Mouse (Mus musculus): ENCODE results near the gene Arfrp1.
A peak's percentile ranks its signal among the peaks of the same experiment; 100 is the strongest.

Arfrp1 gene

DNA sequence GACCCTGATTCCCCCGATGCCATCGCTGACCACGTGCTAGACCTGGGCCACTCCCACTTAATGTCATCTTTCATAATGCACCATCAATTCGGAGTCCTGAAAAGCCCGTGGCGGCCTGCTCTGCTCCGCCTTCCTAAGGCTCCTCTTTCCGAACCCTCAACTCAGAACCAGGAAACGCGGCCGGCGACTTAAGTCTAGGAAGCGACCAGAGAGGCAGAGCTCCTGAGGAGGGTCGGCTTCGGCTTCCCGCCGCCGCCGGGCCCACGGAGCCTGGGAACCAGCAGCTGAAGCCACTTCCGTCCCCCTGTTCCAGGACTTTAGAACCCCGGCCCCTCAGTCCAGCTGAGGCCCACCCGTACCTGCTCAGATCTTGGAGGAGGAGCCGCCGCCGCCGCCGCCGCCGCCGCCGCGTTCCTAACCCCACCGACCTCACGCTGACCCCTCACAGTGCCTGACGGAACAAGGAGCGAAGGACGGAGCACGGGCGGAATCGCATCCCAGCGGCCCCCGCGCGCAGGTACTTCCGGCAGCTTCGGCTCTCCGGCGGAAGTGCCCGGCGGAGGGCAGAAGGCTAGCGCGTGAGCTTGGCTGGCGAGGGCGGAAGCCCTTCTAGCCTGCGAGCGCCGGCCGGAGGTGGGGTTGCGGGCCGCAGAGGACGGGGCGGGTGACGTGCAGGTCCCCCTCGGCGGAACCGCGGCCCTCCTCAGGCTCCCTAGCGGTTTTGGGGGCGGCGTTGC is at the start of gene Arfrp1, which contains the start of gene Zgpat:
Arfrp1 (minus strand) TSS at position 545 of the 737 bp plus-strand sequence.
Zgpat (plus strand) TSS at position 69 of the 737 bp plus-strand sequence.
- peak; percentile 90 for DNase-seq

DNA sequence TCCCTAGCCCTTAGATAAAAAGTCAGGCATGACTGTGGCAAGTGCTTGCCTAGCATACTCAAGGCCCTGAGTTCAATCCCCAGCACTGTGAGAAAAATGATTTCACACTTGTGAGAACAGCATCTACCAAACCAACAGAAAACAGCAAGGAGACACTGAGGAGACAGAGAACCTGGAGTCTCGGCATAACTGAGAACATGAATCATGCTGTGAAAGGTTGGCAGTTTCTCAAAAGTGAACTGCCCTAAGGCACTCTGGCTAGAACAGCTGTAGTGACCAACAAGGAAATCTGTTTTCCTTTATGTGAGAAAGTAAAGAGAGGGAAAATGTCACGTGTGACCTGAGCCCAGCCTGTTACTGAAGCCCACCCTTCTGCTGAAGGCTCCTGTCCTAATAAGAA is 47.9 kb upstream of the Arfrp1 start:
- no peak for DNase-seq

DNA sequence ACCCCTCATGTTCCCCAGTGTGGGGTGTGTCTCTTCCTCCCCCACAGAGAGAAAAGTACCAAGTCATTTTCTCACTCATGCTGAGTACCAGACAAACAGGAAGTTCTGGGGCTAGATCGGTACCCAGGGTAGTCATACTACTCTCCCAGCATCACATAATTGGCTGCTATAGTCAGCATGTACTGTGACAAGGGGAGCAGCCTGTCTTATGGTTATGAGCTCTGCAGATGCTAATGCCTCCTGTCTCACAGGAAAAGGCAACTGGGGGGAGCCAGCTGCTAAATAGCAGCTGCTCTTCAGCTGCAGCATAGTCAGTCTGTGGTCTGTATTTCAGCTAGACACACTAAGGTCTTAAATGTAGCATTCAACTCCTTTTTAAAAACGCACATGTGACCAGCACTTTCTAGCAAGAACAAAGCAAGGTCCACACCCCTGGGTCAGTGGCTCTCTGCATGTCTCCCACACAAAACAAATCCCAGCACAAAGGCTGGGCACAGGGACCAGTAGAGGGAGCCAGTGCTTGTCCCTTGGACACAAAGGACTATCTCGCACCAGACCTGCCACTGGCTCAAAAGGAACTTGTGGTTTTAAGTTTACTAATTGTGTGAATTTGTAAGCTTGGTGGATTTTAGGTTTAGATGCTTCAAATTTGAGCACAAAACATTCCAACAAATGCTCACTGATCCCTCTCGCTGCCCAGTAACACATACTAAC is 45.7 kb upstream of the Arfrp1 start:
- DNase-seq, result peak; percentile 57

DNA sequence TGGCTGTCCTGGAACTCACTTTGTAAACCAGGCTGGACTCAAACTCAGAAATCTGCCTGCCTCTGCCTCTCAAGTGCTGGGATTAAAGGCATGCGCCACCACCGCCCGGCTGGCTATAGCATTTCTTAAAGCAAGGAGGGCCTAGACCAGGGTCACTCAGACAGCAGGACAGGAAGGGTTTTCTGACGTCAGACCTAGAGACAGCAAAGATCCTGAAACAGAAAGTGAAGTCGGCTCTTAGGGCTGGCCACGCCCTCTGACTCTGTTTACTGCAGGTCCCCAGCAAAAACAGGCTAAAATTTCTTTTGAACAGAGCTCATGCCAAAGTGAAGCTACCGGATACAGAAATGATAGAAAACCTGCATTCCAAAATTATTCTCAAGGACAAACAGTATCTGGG is 44.4 kb upstream of the Arfrp1 start:
- DNase-seq, result no peak

DNA sequence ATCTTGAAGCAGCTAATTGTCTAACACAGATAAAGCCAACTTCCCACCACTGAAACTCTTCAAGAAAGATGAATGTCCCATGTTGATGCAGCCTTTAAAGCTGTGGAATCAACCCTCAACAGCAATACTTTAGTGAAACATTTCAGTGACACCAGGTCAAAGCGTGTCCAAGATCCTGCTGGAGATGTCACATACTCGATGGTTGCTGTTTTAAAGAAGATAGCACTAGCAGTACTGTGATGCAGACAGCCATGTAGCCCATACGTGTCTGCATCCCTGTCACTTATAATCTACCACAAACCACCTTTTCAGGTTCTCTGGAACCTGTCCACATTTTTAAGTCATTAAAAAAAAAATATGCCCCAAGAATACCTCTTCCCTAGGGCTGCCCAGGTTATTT is 38.5 kb upstream of the Arfrp1 start:
- DNase-seq, result no peak

DNA sequence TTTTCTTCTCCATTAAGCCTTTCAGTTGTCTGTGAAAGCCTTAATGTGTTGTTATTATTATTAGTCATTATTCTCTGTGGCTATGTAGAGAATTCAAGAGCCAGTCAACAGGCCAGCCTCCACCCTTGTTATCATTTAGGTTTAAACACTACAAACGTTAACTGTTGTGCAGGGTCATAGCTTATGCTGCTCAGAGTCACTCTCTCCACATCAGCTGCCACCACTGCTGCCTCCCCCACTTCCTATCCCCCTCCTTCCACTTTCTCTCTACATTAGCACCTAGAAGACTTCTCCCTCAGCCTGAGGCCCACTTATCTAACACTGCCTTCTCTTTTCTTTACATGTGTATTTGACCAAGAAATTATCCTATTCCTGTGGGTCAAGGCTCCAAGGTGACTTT is 36.3 kb upstream of the Arfrp1 start:
- DNase-seq, result no peak

DNA sequence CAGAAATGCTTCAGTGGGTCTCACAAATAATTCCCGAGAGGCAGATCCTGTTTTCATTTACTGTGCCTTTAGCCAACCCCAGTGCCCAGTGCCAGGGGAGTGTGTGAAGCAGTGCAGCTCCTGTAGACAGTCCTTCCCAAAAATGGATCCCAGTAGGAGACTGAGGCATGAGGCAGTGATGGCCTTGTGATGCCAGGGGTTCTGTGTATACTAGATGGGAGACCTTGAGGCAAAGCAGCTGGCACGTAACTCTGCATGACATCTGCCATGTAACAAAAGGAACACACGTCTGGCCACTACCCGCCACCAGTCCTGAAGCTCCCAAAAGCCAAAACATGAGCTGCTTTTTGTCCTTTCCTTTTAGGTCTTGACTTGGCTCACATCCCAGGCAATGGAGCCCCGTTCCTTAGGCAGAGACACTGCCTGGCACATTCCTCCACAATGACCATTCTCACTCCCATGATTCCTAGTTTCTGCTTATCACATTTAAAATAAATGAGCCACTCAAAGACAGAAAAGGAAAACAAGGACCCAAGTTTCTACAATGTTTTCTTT is 32.1 kb upstream of the Arfrp1 start:
- no peak for DNase-seq

DNA sequence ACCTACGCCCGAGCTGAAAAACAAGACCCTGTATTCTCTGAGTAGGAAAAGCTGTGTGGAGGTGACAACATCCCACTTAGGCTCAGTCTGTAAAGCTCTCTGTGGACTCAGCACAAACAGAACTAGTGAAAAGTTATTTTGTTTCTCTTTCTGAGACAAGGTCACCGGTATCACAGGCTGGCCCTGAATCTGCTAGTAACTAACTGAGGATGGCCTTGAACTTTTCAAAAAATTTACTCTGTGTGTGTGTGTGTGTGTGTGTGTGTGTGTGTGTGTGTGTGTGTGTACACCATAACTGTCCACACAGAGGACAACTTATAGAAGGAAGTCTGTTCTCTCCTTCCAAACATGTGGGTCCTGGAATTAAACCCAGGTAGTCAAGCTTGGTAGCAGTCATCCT is 28.9 kb upstream of the Arfrp1 start:
- DNase-seq, result no peak

DNA sequence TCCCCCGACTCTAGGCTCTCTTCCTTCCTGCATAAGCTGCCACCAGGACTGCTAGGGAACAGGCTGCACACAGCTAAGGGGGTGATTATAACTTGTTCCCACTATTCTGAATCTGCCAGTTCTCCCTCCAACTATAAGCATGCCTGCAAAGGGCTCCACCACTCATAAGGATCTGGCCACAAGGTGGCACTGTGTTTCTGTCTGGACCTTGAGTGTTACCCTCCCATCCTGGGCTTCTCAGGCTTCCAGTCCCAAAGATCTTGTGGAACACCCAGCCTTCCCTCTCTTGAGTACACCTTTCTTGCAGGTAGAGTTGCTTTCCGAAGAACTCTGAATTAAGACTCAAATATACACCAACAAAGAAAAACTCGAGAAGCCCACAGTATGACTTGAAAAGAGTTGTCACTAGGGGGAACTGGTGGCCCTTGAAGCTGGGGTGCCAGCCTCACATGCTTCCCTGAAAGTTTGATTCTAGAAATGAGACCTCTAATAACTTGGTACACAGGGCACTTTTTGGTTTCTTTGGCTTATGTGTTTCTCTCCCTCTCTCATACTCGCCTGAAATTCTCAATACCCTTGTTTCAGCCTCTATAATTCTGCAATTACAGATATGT is 27.5 kb upstream of the Arfrp1 start:
- DNase-seq, result peak; percentile 85

DNA sequence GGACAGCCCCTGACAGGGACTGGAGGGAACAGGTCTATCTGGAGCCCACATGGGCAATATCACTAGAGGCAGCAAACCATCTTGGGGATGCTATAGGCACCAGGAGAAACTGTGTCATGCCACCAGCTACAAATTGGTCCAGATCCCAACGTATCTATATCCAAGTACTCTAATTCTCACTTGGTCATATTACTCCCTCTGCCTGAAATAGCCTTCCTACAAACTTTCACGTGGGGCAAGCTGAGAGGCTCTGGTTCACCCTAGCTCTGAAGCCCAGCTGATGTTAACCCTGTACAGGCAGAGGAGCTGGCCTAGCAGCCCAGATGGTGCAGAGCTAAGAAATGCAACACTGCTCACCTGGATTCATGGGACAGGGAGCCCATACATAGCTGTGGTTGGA is 26.3 kb upstream of the Arfrp1 start:
- no peak for DNase-seq

DNA sequence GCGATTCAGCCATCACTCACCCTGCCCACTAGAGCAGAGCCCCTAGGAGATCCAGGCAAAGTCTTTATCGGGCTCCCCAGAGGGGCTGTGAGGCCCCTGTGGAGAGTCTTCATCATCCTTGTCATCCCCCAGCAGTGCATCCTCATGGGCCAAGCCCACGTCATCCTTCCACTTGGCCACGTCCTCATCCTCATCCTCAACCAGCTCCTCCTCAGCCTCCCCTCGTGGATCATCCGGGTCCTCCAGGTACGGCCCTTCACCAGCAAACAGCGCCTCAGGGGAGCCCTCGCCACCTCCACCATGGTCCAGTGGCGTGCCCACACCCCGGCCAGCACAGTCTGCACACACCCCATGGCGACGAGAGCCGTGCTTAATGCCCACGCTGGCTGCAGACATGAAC is 25.8 kb upstream of the Arfrp1 start:
- DNase-seq, result peak; percentile 50

DNA sequence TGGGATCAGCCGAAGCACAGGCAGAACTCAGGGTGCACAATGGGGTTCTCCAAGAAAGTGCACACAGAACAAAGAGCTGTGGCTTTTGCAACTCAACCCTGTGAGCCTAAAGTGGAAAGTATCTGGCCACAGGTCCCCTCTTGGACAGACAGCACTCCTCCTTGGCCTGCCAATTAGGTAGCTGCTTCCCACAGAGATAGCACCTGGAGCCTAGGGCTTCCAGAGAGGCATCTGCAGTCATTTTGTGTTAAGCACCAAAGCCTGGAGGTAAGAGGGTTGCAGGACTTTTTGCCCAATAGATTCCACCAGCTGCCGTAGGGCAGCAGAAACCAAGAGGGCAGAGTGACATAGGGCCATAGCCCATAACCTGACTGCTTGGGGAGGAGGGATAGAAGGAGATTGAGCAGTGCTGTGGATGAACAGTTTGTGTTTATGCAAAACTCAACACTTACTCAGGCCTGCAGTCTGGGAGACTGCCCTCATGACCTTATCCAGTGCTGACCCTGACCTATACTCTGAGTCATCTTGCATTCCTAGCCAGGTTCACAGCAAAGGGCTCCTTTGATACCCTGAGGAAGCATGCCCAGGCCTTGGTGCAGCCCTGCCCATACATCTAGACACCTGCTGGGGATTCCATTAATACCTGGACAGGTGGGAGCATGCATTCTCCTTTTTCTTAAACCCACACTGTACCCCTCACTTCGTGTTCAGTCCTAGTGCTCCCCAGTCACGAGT is 25.1 kb upstream of the Arfrp1 start:
- peak; percentile 84 for DNase-seq

DNA sequence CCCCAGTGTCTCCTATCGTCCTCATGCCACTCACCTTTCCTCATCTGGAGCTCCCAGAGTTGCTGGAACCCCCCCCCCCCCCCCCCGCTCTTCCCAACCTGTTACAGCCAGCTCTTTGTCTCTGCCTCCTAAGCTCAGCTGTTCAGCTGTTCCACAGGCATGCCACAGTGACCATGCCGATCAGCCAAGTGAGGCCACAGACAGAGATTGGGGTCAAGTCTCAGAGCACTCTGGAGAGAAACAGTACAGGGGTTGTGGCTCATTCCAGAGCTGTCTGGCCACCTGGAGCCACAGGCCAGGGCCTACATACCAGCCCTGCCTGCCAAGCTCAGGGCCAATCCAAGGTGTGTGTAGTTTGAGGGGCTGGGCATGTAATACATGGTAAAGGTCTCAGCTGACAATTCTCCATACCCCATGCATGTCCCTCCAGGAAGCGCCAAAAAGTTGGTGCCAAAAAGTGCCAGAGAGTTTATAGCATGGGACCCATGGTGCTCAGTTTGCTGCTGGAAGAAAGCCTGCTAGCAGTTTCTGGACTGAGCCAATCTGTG is 21.5 kb upstream of the Arfrp1 start:
- peak; percentile 36 for DNase-seq

DNA sequence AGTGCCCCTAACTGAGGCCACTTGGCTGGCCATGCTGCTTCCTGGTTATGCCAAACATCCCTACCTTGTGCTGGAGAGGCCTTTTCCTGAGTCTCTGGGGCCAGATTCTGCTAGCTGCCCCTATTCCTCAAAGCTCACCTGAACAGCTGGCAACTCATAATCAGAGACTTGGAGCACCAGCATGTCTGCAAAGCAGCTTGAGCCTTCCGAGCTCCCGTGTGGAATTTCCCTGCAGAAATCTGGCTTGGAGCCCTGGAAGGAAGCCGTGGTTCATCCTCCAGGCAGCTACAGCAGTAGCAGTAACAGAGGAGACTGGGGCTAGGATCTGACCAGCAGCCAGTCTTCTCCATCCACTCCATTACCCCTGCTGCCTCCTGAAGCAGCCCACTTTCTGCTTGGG is 20.7 kb upstream of the Arfrp1 start:
- DNase-seq, result peak; percentile 91

DNA sequence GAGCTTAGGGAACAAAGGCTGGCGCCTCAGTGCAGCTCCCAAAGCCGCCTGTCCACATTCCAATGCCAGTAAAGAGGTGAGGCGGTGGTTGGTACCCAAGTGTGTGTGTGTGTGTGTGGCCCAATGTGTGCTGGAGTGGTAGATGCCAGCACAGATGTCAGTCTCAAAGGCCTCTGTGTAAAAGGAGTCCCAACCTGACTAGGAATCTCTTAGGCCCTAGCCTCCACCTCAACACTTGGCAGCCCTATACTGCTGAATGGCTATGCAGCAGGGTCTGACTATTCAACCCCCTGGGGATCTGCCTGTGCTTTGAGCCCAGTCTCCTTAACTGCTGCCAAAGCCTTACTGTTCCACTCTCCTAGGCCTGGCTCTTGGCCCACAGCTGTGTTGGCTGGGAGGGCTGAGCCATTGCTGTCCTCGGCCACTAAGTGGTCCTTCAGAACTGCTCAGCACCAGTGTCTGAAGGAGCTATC is 19.8 kb upstream of the Arfrp1 start:
- DNase-seq, result peak; percentile 66

DNA sequence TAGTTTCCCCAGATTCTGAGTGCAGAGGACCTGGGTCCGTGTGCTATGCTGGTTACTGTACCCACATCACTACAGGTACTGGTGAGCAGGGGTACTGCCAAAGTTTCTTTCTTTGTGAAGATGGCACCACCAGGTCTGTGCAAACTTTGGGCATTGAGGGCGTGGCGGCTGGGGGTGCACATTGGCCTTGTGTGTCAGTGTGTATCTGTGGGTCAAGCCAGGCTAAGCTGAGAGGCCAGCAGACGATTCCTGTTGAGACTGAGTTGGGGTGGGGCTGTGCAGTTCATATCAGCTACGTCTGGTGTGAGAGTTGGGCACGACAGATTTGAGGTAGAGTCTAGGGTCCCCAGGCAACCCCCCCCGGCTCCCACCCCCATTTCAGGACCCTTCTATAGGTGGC is 19.3 kb upstream of the Arfrp1 start:
- peak; percentile 38 for DNase-seq

DNA sequence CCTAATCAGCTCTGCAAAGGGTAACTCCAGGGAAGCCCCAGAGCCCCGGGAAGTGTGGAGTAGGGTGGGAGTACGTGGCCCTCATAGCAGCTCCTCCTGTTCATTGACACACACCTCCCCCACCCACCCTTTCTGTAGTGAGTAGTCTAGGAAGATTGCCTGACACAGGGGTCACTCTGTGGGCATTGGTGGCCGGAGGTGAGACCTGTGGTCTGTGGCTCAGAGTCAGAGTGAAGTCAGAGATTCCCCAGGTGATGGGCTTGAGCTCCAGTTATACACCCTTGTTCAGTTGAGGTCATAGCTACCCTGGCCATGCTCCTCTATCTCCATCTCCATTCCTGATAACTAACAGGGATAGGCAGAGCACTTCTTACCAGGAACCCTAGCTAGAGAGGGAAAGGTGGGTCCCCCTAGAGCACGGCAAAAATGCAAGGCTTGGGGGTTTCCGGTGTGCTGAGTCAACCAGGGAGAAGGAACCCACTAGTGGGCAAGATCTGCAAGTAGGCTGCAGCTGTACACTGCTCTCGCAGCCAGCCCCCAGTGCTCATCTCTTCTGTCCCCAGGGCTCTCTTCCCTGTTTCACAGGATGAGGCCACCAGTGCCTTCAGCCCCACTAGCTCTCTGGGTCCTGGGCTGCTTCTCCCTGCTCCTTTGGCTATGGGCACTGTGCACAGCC is 16.6 kb upstream of the Arfrp1 start:
- DNase-seq, result no peak

DNA sequence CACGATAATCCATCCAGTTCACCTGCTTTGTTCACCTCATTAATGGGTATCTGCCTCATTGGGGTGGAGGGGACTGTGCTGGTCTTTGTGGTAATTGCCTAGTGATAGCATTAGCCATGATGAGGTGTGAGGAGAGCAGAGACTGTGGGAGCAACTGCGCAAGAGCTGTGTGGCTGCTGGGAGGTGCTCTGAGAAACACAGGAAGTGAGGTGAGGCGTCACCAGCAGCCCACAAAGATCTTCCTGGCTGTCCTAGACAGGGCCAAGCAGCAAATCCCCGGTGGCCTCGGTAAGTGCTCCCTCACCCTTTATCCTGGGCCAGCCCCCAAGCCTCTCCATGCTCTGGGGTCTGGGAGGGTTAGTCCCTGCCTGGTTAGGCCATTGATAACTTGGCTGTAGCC is 15.9 kb upstream of the Arfrp1 start:
- DNase-seq, result no peak

DNA sequence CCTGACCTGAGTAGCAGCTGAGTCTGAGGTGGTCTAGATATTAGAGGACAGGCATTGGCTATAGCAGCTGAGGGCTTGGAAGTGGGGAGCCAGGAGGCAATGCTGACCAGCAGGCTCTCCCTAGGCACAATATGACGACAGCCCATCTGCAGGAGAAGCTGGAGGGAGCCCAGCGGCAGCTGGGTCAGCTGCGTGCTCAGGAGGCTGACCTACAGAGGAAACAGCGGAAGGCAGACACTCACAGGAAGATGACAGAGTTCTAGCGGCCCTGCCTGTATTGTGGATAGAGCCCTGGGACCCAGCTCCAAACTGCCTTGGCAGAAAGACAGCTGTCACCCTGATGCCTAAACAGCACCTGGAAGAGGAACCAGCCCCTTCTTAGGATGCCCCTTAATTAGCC is 15.0 kb upstream of the Arfrp1 start:
- no peak for DNase-seq

DNA sequence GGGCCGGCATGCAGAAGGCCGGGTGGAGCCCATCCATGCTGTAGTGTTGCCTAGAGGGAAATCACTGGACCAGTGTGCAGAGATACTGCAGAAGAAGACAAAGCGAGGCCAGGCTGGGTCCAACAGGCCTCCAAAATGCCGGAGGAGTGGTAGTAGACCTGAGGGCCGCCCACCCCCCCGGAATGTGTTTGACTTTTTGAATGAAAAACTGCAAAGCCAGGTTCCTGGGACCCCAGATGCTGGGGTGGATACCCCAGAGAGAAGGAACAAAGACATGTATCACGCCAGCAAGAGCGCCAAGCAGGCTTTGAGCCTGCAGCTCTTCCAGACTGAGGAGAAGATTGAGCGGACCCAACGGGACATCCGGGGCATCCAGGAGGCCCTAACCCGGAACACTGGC is 14.6 kb upstream of the Arfrp1 start, which contains the start of gene Lime1:
Lime1 (plus strand) TSS at position 301 of the 400 bp plus-strand sequence.
- DNase-seq, result no peak

DNA sequence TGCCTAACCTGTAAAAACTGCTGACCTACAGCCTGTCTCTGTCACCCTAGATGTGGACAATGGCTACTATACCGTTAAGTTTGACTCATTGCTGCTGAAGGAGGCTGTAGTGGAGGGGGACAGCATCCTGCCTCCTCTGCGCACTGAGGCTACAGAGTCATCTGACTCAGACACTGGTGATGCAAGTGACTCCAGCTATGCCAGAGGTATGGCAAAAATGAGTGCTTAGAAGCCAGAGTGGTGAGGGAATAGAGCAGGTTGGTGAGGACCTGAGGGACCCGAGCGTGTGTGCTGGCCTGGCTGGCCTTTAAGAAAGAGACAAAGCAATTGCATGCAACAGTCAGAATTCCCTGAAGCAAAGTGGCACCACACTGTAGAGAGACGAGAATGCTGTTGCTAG is 13.5 kb upstream of the Arfrp1 start:
- DNase-seq, result no peak

DNA sequence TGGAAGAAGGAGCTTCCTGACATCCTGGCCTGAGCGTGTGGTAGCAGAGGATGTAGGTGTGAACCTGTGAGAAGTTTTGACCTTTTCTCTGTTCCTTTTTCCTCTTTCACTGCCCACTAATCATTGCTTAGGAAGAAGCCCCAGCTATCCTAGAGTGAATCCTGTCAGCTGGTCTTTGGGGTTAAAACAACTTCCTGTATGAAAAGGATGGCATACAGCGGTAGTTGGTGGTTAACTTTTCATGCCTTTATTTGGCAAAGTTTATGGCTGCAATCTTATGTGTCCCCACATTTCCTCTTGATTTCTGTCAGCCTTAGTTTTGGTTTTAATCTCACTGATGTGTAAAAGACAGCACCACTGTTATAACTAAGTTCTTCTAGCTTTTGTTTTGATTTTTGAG is 12.0 kb upstream of the Arfrp1 start:
- DNase-seq, result no peak
